Mouse (Mus musculus) C2C12 (cell line): ENCODE data around the gene Sympk. TPM values are rescaled to one million over a fixed set of nuclear protein-coding genes. Genes with fewer than 3 reads are reported as not detected.

Experiments
- H3K27me3 ChIP-seq: one replicate; pipeline ENCODE4 v1.6.1; 2011; ENCODE audit not compliant: control insufficient read depth, insufficient read depth, insufficient read length
- H3K36me3 ChIP-seq: one replicate; pipeline ENCODE4 v1.6.1; 2011; ENCODE audit not compliant: control insufficient read depth, insufficient read depth
- H3K4me3 ChIP-seq: one replicate; pipeline ENCODE4 v1.5.1; 2011; ENCODE audit warnings: mild to moderate bottlenecking, control low read depth; ENCODE audit not compliant: poor library complexity, insufficient read depth, severe bottlenecking
- H3K79me2 ChIP-seq: one replicate; pipeline ENCODE4 v1.6.1; 2011; ENCODE audit not compliant: control insufficient read depth, insufficient read depth
- H3K79me3 ChIP-seq: one replicate; pipeline ENCODE4 v1.6.1; 2011; ENCODE audit warnings: low read depth, control low read depth
- H3ac ChIP-seq: one replicate; pipeline ENCODE3; 2011; ENCODE audit warnings: low read depth; ENCODE audit not compliant: control insufficient read depth, insufficient read length
- CEBPB ChIP-seq: IDR thresholded peaks from one replicate; pipeline ENCODE4 v1.6.1; 2011; ENCODE audit warnings: low read depth, mild to moderate bottlenecking, control low read depth, moderate library complexity
- CTCF ChIP-seq: IDR thresholded peaks from one replicate; pipeline ENCODE4 v1.5.1; 2011; ENCODE audit not compliant: control insufficient read depth, insufficient read depth, insufficient read length
- FOSL1 ChIP-seq: IDR thresholded peaks from one replicate; pipeline ENCODE4 v1.8.0; 2011; ENCODE audit warnings: mild to moderate bottlenecking, low read length; ENCODE audit not compliant: poor library complexity, insufficient read depth, severe bottlenecking
- MAX ChIP-seq: IDR thresholded peaks from one replicate; pipeline ENCODE4 v1.6.1; 2011; ENCODE audit warnings: mild to moderate bottlenecking, control low read depth
- MYOD1 ChIP-seq: IDR thresholded peaks from one replicate; pipeline ENCODE4 v1.6.1; 2011; ENCODE audit warnings: low read depth; ENCODE audit not compliant: control insufficient read depth, insufficient read length
- MYOG ChIP-seq: IDR thresholded peaks from one replicate; pipeline ENCODE4 v1.6.1; 2011; ENCODE audit not compliant: control insufficient read depth, insufficient read length; ENCODE audit errors: extremely low read depth
- USF1 ChIP-seq: IDR thresholded peaks from one replicate; pipeline ENCODE4 v1.6.1; 2011; ENCODE audit warnings: low read depth, mild to moderate bottlenecking, control low read depth, moderate library complexity
- polyA plus RNA-seq: library from polyadenylated mRNA; unstranded; fragments of >200 nt; fragmentation: generic; extraction: Trizol; gene quantifications from one replicate; pipeline ENCODE4 v1.2.1, GENCODE M21; 2012; ENCODE audit warnings: missing spikeins

The Sympk gene
- polyA plus RNA-seq, 1 experiment = 84.8 TPM

- TF ChIP-seq USF1 = no peak
- TF ChIP-seq CEBPB = no peak
- TF ChIP-seq CTCF = peak; percentile 28
- no peak for TF ChIP-seq FOSL1
- no peak for TF ChIP-seq MAX
- Histone ChIP-seq H3K36me3 (peaks cover 6% of the 10 kb centered on the region), H3K79me2 (peaks cover 33% of the 10 kb centered on the region), H3K4me3 (no peak overlapping the region), H3K27me3 (no peaks in the 10 kb centered on the region), H3K79me3 (peaks cover 18% of the 10 kb centered on the region), H3ac (no peak overlapping the region)
These were observed 49.3 kb downstream of the Sympk start for GRCm38 (mm10) chr7:19073504-19073903.

GRCm38 (mm10) chr7:19074494-19074893, 50.3 kb downstream of the Sympk start:
- peaks cover 25% of the 10 kb centered on the region for H3K79me3 ChIP-seq
- no peaks in the 10 kb centered on the region for H3K27me3 ChIP-seq
- no peak overlapping the region for H3ac ChIP-seq
- H3K4me3 ChIP-seq = no peak overlapping the region
- TF ChIP-seq MYOG (no peak), MYOD1 (no peak), MAX (no peak), CTCF (no peak), FOSL1 (no peak), USF1 (no peak), CEBPB (no peak)
- H3K79me2 ChIP-seq = peaks cover 43% of the 10 kb centered on the region
- peaks cover 11% of the 10 kb centered on the region for H3K36me3 ChIP-seq

DNA sequence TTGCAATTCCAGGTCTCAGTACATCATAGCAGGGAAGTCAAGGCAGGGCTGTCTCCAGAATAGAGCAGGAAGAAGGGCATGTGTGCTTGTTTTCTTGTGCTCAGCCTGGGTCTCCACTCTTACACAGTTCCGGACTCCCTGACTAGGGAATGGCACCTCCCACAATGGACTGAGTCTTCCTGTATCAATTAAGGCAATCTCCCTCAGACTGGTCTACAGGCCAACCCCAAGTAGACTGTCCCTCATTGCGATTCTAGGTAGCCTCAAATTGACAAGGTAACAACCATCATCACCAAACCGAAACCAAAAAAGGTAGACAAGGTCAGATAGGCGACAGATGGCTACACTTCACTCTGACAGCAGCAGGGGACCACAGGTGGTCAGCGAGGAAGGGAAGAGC, 51.1 kb downstream of the Sympk start:
- no peak overlapping the region for H3ac ChIP-seq
- TF ChIP-seq FOSL1 (no peak), CEBPB (no peak), CTCF (no peak)
- no peak overlapping the region for H3K4me3 ChIP-seq
- H3K79me2 ChIP-seq = peaks cover 51% of the 10 kb centered on the region
- peaks cover 11% of the 10 kb centered on the region for H3K36me3 ChIP-seq
- peaks cover 27% of the 10 kb centered on the region for H3K79me3 ChIP-seq
- no peaks in the 10 kb centered on the region for H3K27me3 ChIP-seq

DNA sequence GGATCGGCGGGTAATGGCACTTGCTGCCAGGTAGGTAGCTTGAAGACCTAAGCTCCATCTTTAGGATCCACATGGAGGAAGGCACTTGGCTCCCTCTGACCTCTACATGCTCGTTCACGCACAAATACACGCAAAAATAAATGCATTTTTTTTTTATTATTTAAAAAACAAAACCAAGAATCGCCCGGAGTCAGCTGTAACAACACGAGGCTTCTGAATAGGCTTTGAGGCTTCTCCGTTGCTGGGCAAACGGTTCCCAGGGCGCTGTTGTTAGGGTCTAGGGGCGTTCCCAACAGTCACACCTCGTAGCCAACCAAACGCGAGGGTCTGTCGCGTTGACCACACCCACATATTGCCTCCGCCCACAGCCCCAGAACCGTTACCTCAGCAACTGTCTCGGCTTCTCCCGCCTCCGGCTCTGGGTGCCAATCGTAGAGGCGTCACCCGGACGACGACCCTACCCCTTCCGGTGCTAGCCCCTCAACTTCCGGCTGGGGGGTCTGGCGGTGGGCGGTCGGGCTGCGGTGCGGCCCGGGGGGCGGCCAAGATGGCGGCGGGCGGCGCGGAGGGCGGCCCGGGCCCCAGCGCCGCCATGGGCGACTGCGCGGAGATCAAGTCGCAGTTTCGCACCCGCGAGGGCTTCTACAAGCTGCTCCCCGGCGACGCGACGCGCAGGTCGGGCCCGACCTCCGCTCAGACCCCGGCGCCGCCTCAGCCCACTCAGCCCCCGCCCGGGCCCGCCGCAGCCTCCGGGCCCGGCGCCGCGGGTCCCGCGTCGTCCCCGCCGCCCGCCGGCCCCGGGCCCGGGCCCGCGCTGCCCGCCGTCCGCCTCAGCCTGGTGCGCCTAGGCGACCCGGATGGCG, 51.8 kb downstream of the Sympk start, which contains the start of gene Dmwd:
Dmwd (plus strand) TSS at position 505 of the 863 bp plus-strand sequence.
- Histone ChIP-seq H3K4me3 (peak within 1 kb of the TSS; percentile 71), H3K79me2 (peaks cover 58% of the 10 kb centered on the region), H3K36me3 (peaks cover 13% of the 10 kb centered on the region), H3ac (peak within 1 kb of the TSS; percentile 98), H3K79me3 (peaks cover 27% of the 10 kb centered on the region), H3K27me3 (no peaks in the 10 kb centered on the region)
- TF ChIP-seq CEBPB (no peak), USF1 (no peak), MYOG (no peak), FOSL1 (no peak), CTCF (no peak), MYOD1 (no peak), MAX (no peak)

GRCm38 (mm10) chr7:19076586-19076991, 52.4 kb downstream of the Sympk start:
- TF ChIP-seq CEBPB (no peak), CTCF (no peak)
- Histone ChIP-seq H3K36me3 (peaks cover 19% of the 10 kb centered on the region), H3K27me3 (no peaks in the 10 kb centered on the region), H3ac (peak overlapping the region; percentile 98), H3K4me3 (peak overlapping the region; percentile 71), H3K79me2 (peaks cover 64% of the 10 kb centered on the region), H3K79me3 (peaks cover 32% of the 10 kb centered on the region)

GRCm38 (mm10) chr7:19077761-19078160, 53.6 kb downstream of the Sympk start:
- Histone ChIP-seq H3ac (peak overlapping the region; percentile 44), H3K79me2 (peaks cover 68% of the 10 kb centered on the region), H3K27me3 (no peaks in the 10 kb centered on the region), H3K79me3 (peaks cover 33% of the 10 kb centered on the region), H3K36me3 (peaks cover 24% of the 10 kb centered on the region), H3K4me3 (peak overlapping the region; percentile 71)
- TF ChIP-seq MYOG (no peak), FOSL1 (no peak)
